Mouse (Mus musculus) lung, postnatal 0 days (tissue): Measurements from ENCODE around the gene Hcrtr1.

Experiments
- CTCF ChIP-seq: IDR thresholded peaks from 2 replicates; pipeline ENCODE4 v1.5.1; 2016; ENCODE audit warnings: antibody characterized with exemption, mild to moderate bottlenecking
- EP300 ChIP-seq: IDR thresholded peaks from 2 replicates; pipeline ENCODE4 v1.6.1; 2016; ENCODE audit warnings: antibody characterized with exemption, mild to moderate bottlenecking, control low read depth

GRCm38 (mm10) chr4:130101183-130101582 is 38.0 kb downstream of the Hcrtr1 start:
- no peak for TF ChIP-seq EP300
- no peak for TF ChIP-seq CTCF
